Mouse (Mus musculus) right cerebral cortex, adult 18-20 months (tissue): Measurements from ENCODE around the gene Tle3.
A peak's percentile ranks its signal among the peaks of the same experiment; 100 is the strongest.

Experiments used
- DNase-seq: peaks from one replicate; pipeline ENCODE4 v3.0.0; 2022; ENCODE audit warnings: mixed read lengths

The Tle3 gene

DNA sequence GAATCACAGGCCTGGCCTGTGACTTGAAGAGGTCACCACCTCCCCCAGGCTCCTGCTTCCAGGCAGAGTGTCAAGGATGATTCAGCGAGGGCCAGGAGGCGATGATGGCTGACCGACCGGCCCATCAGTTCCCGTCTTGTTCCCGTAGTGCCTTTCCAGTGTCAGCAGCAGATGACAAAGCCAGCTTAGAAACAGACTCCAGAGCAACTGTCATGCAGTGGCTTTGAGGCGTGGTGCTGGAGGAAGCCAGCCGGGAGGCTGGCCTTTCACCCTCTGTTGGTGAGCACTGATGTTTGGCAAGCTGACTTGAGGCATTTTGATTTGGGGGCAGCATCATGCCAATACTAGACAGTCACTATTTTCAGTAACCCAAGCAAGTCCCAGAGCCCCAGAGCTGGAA is 6.3 kb downstream of the Tle3 start:
- DNase-seq, result peak; percentile 39

DNA sequence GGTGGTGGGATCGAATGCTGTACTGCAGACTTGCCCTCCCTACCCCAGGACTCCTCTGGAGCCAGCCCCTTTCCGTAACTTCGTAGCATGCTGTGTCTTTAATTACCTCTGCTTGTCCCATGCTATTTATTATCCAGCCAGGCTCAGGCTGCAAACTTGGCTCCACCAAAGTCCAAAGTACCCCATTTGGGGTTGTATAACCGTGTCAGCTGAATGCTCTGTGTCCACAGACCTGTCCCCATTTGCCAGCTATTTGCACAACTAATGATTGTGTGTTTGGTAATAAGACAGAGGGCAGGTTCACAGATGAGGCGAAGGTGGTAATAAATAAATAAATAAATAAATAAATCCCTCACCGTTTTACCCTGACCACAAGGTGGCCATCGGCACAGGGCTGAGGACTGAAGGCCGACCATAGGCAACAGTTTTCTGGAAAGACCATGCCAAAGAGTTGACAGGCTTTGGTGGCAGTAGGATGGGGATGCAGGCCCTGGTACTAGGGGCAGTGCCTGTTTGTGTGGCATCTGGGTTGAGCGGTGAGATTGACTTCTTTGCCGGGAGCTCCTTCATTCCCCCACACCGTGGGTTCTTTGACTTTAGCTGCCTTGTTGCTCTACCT is 7.0 kb downstream of the Tle3 start:
- DNase-seq, result no peak

DNA sequence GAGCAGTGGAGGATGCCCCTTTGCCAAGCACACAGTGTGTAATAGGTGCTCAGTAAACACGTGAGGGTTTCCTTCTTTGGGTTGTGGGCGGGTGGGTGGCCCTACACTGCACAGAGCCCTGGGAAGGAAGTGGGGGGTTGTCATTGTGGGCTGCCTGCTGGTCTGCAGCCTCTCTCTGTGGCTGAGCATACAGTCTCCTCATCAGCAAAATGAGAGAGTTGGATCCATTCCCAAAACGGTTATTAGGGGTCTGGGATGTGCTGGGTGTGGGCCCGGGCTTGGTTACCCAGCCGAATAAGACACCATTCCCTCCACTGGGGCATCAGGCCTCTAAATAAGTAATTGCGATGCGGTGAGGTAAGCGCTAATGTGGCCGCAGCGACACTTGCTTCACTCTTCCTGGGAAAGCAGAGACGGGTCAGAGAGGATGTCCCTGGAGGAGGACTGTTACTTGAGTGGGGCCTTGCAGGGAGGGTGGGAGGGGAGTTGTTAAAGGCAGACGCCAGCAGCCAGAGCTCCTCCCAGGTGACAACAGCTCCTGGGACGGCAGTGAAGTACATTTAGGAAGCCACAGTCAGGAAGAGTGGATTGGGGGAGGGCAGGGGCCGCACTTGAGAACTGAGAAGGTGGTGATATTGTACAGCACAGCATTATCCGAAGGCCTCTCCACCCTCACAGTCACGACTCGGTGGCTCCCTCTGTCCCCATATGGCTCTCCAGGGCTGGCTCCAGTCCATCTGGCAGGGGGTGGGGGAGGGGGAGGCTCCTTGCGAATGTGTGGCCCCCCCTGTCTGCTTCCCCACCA is 8.3 kb downstream of the Tle3 start:
- no peak for DNase-seq

DNA sequence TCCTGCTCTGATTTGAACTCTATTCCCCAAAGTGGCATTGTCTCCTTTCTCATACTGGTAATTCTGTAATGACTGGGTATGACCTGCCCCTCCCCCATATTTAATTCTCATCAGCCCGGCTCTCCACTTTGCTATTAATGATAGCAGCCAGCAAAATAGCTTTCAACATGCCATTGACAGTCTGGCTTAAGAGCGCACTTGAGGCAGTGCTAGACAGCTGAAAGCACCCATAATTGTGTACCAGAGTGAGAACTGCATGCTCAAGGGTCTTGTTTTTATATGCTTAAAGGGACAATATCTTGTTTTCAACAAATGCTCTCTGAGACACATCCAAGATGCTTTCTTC is 8.9 kb downstream of the Tle3 start:
- DNase-seq, result no peak

DNA sequence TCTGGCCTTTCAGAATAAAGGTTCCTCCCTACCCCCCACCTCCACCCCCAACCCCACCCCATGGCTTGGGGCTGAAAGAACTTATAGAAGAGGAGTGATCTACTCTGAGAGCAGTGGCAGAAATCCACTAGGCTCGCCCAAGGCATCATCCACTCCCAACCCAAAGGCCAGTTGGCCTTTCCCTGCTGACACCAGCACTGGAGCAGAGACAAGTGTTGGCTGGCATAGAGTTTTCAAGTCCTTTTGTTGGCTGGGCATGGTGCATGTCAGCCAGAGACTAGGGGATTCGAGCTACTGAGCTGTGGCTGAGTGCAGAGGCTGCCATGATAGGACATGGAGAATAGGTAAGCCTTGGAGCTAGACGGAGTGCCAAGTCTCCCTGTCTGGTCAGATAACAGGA is 9.3 kb downstream of the Tle3 start:
- no peak for DNase-seq

DNA sequence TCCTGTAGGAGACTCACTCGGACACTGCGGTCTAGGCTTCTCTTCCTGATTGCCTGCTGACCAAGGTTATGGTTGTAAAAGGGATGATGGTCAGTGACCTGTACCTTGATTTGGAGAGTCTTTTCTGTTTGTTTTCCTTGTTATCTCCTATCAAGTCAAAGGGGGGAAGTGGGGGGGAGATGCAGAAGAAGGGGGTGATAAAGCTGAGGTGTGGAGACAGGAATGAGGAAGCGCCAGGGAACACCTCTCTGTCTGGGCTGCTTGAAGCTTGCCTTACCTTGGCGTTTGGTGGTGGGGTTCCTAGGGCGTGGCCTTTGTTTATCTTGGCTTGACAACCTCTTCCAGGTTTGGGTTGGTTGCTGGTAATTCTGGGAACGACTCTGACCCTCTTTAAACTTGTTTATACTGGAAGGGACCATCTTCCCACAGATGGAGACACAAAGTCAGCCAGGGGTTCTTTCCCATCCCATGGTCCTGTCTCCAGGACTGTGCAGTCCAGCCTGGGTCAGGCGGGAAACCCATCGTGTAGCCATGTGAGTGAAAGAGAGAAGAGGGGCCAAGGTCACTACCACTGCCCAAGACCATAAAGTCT is 10.5 kb downstream of the Tle3 start:
- no peak for DNase-seq

DNA sequence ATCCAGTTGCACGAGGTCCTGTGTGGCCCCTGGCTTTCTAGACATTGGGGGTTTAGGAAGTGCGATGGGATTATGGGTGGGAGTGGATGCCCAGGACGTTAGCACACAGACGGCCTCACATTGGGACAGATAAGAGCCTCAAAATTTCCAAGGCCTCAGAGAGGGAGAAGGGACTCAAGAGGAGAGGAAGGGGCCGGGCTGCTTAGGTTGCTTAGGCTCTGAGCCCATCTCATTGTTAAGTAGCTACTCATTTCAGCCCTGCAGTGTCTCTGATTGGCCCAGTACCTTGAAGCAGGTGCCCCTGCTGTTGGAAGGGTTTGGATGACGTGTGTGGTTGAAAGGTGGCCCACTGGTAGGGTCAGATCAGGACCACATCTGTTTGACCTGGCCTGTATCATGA is 11.9 kb downstream of the Tle3 start:
- no peak for DNase-seq

DNA sequence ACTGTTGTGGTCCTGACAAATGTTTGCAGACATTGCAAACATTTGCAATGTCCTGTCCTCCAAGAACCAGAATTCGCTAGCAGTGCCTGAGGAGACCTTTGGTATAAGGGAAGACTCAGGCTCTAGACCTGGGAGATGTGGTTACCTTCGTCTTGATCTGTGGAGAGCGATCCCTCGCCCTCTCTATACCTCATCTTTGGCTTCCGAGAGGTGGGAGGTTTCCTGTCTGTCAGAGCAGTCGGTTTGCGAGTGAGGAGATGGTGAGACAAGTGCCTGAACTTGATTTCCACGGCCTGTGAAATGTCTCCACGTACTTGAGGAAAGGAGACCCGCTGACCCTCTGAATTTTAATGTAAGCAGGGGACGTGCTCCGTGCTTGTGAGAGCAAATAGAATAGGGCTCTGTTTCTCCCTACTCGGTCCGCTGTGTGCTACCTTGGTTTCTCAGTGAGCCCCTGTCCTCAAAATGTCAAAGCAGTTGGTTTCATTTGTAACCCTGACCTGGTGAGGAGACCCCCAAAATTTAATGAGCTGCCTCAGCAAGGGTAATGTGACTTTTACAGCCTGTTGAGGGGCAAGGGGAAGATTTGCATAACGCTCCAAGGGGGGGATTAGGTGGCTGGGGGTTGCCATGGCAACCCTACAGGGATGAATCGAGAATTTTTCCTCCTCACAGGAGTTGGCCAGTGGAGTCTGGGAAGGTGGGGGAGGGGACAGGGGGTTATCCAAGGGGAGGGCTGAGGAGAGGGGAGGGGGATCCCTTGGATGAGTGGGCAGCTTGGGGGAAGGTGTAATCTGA is 12.7 kb downstream of the Tle3 start:
- DNase-seq, result no peak

DNA sequence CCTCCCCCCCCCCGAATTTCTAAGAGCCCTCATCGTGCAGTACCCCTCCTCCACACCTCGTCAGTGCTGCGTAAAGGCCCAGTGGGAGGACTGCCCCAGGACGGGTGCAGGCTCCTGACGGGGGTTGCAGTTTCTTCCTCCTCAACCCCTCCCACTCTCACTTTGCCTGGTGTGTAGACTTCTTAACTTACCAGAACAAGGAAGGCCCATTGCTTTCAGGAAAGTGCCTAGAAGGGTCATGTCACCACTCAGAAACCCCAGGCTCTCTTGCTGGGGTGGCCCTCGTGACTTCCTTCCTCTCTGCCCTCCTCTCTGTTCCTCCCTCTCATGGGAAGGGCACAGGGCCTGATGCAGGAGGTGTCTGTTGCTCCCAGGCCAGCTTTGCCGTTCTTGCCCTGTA is 13.6 kb downstream of the Tle3 start:
- no peak for DNase-seq

DNA sequence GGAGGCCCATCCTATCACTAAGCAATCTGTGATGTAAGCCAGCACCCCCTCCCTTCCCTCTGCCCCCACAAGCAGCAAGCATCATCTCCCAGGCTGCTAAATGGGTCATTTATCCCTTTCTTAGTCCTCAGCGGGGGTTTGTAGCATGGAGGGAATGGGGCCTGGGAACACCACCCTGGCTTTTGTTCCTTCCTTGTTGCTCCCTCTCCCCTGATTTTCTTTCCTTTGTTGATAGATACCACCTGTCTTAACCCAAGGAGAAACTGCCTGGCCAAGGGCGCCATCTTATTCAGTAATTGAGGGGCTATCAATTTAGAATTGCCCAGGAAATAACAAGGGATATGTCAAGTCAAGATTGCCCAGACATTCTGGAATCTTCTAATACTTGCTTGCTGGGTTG is 14.1 kb downstream of the Tle3 start:
- no peak for DNase-seq

DNA sequence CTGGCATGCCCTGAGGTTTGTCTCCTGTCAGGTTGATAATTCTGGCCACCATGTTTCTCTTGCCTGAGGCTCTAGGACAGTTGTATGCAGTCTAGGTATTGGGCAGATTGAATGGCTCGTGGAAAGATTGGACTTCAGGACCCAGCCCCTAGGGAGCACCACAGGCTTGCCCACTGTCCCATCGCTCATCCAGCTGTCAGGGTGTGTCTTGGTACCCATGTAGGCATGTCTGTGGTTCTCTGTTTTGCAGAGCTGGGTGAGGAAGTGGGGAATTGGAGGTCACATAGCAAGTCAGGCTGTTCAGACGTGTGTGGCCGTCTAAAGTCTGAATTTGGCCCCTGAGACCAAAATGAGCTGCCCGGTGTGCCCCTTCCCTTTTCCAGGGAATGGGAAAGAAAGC is 15.6 kb downstream of the Tle3 start:
- no peak for DNase-seq

DNA sequence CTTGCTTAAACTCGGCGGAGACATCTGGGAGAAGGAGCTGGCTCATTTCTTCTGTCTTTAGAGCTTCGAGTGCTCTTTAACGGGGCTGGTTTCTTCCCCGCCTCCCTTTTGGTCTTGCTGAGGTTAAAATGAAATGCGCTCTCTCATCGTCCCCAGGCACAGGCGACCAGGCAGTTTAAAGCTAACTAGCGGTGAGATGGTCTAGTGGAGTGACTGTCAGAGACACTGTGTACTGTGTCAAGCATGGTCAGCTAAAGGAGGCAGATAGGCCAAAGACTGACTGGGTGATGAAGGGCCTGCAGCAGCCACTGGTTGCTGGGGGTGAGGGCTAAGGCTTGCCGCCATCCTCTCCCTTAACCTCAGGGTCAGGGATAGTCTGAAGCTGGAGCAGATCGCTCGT is 16.0 kb downstream of the Tle3 start:
- DNase-seq, result no peak

DNA sequence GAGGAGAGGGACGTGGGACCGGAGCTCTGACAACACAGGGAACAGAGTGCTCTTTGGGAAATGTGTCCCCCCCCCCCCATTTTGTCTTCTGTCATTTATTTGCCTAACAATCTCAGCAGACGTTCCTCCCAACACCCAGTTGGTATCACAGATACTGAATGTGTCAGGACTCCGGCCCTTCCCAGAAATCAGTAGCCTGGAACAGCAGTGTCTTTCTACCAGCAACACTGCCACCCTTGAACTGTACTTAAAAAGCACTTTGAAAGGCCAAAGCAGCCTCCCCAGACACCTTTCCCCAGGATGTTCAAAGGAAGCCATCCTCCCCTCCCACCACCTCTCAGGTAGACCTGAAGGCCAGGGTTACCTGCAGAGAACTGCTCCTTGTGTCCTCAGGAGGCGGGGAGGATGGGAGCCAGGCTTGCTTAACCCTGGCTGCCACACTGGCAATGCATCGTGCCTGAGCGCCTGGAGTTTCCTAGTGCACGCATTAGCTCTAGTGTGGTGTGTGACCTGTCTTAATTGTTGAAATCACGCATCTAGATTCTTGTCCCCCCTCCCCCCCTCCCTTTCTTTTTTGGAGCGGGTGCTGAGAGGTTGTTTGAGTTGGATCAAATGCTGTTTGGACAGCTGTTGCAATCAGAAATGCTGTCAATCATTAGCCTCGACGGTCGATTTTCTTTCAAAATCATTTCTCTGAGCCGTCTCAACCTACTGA is 16.7 kb downstream of the Tle3 start:
- DNase-seq, result no peak

DNA sequence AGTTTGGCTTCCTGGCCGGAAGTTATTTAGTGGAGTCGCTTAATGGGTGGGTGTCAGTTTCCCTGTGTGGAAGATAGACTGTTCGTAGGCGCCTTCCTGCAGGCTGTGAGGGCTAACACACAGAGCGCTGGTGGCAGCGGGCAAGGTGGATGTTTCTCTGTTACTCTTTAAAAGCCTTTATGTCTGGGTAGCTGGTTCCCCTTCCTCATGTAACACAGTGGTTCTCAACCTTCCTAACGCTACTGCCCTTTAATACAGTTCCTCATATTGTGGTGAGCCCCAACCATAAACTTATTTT is 17.2 kb downstream of the Tle3 start:
- no peak for DNase-seq

DNA sequence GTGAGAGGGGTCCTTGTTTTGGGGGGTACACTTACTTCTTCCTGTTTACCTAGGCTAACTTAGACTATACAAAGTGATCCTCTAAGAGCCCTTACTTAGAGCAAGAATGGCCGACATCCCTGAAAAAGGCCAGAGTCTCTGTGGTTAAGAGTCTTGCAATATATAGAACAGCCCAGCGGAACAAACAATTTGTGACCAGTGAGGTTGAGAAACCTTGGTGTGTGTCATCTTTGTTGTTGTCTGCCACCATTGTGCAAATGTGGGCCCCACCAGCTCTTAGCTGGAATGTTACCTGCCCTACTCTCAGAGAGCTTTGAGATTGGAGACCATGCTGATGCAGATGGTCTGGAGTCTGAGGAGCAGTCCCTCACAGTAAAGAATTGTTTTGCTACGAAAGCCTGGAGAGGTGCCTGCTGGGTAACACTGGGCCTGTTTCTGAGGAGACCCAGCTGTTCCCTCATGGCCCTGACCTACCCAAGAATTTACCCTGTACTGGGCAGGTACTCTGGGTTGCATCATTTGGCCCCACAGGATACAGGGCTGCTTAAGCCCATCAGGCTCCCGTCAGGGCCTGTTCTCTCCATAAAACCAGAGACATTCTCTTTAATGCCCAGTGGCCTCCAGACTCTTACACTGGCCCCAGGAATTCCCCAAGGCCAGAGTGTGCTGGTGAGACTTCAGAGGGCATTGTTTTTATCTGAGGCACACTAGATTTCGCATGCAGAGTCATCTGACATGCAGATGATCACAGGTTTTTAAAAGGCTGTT is 19.6 kb downstream of the Tle3 start:
- no peak for DNase-seq

DNA sequence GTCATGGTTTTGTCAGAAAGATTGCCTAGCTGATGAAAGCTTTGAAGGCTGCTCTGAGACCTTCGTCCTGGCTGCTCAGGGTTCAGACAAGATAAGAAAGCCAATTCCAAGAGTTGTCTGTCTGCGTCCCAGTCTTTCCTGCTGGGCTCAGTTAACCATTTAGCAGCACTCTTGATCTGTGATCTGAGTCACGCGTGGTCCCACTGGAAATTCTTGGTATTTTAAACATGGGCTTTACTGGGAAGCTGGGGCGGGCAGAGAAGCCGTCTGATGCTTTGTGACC is 20.1 kb downstream of the Tle3 start:
- no peak for DNase-seq

DNA sequence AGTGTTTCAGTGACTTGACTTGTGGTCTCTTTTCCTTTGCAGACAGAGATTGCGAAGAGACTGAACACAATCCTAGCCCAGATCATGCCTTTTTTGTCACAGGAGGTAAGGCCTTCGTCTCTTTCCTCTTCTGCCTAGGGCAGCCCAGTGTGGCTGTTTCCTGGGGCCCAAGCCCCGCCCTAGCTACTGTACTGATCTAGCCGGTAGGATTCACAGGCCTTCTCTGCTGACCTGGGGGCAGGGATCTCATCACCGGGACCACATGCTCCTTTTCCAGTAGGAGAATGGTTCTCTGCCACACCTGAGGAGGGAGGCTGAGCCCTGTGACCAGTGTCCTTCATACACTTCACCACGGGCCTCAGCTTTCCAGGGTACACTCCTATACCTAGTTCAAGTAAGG is 21.0 kb downstream of the Tle3 start:
- DNase-seq, result no peak

DNA sequence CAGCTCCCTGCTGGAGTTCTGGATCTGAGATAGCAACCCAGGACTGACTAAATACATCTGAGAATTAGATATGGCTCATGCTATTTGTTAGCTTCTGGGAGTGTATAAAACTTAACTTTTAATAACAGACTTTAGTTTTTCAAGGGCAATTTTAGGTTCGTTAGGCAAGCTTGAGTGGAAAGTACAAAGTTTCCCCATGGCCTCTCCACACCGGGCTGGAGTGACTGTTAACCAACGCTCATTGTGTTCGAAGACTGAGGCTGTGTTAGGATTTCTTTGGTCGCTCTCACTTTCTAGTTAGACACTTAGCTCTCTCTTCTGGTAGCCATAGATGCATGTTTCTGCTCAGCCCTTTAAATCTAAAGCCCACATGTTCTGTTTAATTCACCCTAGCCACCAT is 21.7 kb downstream of the Tle3 start:
- no peak for DNase-seq

DNA sequence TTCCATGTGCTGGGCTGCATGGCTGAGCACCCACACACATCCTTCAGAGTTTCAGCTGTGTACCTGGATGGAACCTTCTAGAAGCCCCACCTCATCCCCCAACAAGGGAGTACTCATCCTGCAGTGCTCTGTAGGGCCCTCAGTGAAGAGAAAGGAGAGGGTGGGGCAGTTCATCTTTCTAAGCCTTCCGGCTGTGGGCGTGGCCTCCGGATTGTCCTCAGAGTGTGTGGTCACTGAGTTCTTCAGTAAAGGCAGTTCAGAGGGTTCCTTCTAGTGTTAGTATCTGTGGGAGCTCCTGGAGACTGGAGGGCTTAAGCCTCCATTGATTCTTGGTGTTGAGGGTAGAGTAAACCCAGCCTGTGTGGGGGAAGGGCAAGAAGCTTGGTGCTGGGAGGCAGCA is 22.9 kb downstream of the Tle3 start:
- no peak for DNase-seq

DNA sequence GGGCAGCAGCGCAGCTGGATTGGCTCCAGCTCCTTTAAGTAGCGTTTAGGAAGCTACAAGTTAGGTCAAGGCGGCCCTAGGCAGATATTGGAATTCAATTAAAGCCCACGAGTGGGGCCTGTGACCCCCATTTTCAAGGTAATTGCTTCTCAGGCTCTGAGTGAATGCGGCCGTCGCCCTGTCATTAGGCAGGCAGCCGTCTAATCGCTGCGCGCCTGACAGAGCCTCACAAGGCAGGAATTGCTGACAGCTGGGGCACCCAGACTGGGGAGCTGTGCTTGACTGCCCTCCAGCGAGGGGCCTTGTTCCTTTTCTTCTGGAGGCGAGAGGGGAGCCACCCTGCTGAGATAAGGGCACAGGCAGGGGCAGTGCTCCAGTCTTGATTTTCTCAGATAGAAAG is 24.3 kb downstream of the Tle3 start:
- DNase-seq, result no peak

DNA sequence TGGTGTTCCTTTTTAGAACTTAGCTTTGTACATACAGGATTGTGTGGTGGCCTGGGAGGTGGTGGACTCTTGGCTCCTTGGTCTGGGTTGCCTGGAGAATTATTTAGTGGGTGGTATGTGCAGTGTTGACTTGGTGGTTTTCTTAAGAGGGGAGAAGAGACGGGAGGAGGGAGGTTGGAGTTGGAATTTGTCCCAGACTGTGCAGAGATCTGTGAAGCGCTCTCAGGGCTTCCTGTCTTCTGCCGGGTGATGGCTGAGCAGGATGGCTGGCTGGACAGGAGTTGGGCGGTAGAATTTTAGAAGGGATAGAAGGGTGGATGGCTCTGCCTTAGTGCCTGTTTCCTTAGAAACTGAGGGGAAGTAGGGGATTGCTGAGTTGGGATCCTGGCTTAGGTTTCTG is 25.0 kb downstream of the Tle3 start:
- no peak for DNase-seq

DNA sequence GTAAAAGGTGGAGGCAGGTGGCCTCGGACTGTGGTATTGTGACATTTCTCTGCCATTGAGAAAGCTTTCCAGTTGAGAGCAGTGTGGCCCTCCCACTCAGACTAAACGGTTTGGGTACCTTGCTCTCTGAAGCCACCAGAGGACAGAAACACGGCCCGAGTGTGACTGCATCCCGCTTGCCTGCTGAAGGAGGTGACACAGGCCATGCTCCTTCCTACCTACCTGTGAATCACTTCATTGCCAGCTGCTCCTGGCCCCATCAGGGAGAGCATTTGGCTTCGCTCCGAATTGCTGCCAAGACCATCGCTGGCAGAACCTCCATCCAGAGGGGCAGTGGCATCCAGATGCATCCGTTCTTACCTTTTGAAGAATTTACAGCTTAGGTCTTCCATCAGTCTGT is 26.0 kb downstream of the Tle3 start:
- no peak for DNase-seq

DNA sequence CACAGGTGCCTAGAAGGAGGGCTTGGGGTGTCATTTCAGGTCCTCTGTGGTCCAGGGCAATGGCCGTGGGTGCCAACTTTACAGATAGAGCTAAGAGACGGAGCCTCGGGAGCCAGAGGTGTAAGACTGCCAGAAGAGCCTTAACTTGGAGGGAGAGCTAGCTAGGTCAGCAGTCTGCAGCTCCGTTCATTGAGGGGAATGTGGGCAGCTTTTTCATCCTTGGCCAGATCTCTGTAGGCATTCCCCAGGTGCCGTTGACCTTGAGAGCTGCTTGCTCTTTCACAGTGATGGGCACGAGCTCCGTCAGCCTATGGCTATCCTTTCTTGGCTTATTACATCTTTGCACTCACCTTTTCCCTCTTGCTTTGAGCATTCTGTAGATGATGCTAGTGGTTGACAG is 28.0 kb downstream of the Tle3 start:
- no peak for DNase-seq
